ENCODE assay signal across 14 mouse cellular contexts in the genomic region with DNA sequence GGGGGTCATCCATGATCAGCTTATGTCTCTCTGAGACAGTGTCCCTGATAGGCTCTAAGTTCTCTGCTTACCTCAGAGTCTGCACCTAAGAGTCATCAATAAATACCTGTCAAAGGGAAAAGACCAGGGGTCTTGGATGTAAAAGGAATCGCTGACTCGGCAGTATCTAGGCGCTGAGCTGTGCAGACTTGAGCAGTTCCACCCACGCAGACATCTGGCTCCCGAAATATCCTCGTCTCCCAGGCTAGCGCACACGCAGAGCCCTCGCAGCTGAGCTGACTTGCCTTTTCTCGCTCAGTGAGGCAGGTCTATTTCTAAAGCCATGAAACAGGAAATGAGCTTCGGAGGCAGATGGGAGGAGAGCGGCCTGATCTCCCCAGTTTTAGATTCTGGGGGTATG.
DNase-seq lines count a peak whose midpoint lies in the region; ATAC-seq and TF ChIP-seq lines count a peak whose summit lies in the region.
"Had no signal": no experiment of that assay in that cellular context is flagged by ENCODE, and none has a peak within 500 bp of the region (broad histone marks: within the 10 kb centered on the region; RNA-seq: fewer than 3 reads in every experiment).

No protein-coding gene starts in this region.

- no peak overlapping the region for H3K4me3 ChIP-seq in forebrain, embryonic 16.5 days (replicated peaks; ENCODE audit: low read length)
- H3K4me3 ChIP-seq in forebrain, embryonic 11.5 days (ENCODE audit: low read depth, low read length), result no peak overlapping the region
- H3K4me3 ChIP-seq in lung, embryonic 14.5 days (ENCODE audit: low read depth, low read length), result no peak overlapping the region
- no peak overlapping the region for H3K4me3 ChIP-seq in lung, adult 2 months (replicated peaks; ENCODE audit: extremely low read depth, low read depth, low read length)
- H3K4me3 ChIP-seq in left cerebral cortex, adult 2 months, result no peak overlapping the region
- H3K4me3 ChIP-seq: heart, embryonic 13.5 days; megakaryocyte, embryonic 14.5 days had no signal

- H3K4me1 ChIP-seq in forebrain, embryonic 16.5 days (replicated peaks; ENCODE audit: control insufficient read depth, insufficient read depth, low read length), result no peaks in the 10 kb centered on the region
- no peaks in the 10 kb centered on the region for H3K4me1 ChIP-seq in forebrain, embryonic 11.5 days (replicated peaks; ENCODE audit: control insufficient read depth, insufficient read depth, low read length)
- H3K4me1 ChIP-seq in lung, embryonic 14.5 days (ENCODE audit: insufficient read depth), result no peaks in the 10 kb centered on the region; the same call in 1 of the 2 replicates
- H3K4me1 ChIP-seq in lung, adult 2 months (ENCODE audit: control insufficient read depth, insufficient read depth, low read length), result no peaks in the 10 kb centered on the region
- H3K4me1 ChIP-seq: megakaryocyte, embryonic 14.5 days had no signal

- H3K36me3 ChIP-seq in forebrain, embryonic 16.5 days (ENCODE audit: control insufficient read depth, insufficient read depth), result no peaks in the 10 kb centered on the region
- H3K36me3 ChIP-seq in forebrain, embryonic 11.5 days (ENCODE audit: control insufficient read depth, insufficient read depth, low read length), result no peaks in the 10 kb centered on the region
- no peaks in the 10 kb centered on the region for H3K36me3 ChIP-seq in lung, embryonic 14.5 days (ENCODE audit: insufficient read depth)
- H3K36me3 ChIP-seq: heart, embryonic 13.5 days had no signal

- 83% methylated on average over 12 of the region's 12 CpGs for WGBS in forebrain, embryonic 16.5 days
- WGBS in forebrain, embryonic 11.5 days, result 92% methylated on average over 12 of the region's 12 CpGs
- 64% methylated on average over 12 of the region's 12 CpGs for WGBS in lung, embryonic 14.5 days
- WGBS in lung, adult 2 months, result 66% methylated on average over 12 of the region's 12 CpGs

- no peaks in the 10 kb centered on the region for H3K9me3 ChIP-seq in forebrain, embryonic 16.5 days (ENCODE audit: control insufficient read depth, low read length)
- no peaks in the 10 kb centered on the region for H3K9me3 ChIP-seq in forebrain, embryonic 11.5 days (ENCODE audit: control insufficient read depth, low read length)
- H3K9me3 ChIP-seq in lung, embryonic 14.5 days (ENCODE audit: low read depth, low read length), result no peaks in the 10 kb centered on the region
- H3K9me3 ChIP-seq: heart, embryonic 13.5 days had no signal

- H3K9ac ChIP-seq in forebrain, embryonic 16.5 days (replicated peaks; ENCODE audit: low read depth, low read length), result no peak overlapping the region
- no peak overlapping the region for H3K9ac ChIP-seq in forebrain, embryonic 11.5 days (ENCODE audit: low read length)
- H3K9ac ChIP-seq in lung, embryonic 14.5 days, result no peak overlapping the region
- H3K9ac ChIP-seq: heart, embryonic 13.5 days had no signal

- intact Hi-C loops in left cerebral cortex, adult 2 months (cut with DNase I), result no loop called here

- no peak for DNase-seq in forebrain, embryonic 11.5 days (ENCODE audit: low spot score)
- peak; percentile 41 for DNase-seq in lung, embryonic 14.5 days
- DNase-seq in lung, adult 2 months, result no peak
- peak; percentile 61 to 71 for DNase-seq in left cerebral cortex, adult 2 months (ENCODE audit: extremely low spot score in 1 of 2, low spot score in 2 of 2)
- DNase-seq in right cerebral cortex, postnatal 4 days, result peak; percentile 35
- no peak for DNase-seq in lung, postnatal 36 days
- DNase-seq: B cell, adult 2 months had no signal

- H3K27me3 ChIP-seq in forebrain, embryonic 16.5 days (replicated peaks; ENCODE audit: control insufficient read depth, insufficient read depth, low read length), result no peaks in the 10 kb centered on the region
- no peaks in the 10 kb centered on the region for H3K27me3 ChIP-seq in forebrain, embryonic 11.5 days (ENCODE audit: control insufficient read depth, insufficient read depth, low read length)
- no peaks in the 10 kb centered on the region for H3K27me3 ChIP-seq in lung, embryonic 14.5 days (ENCODE audit: insufficient read depth, low read length)
- H3K27me3 ChIP-seq: Patski had no signal

- TF ChIP-seq POLR2A in lung, adult 2 months (IDR thresholded peaks at IDR 0.05; ENCODE audit: borderline replicate concordance, extremely low read depth, low read depth, low read length), result no peak

- ATAC-seq in forebrain, embryonic 16.5 days, result peak; percentile 70; the same call in 1 of the 2 replicates
- ATAC-seq in forebrain, embryonic 11.5 days (replicated peaks; ENCODE audit: low FRiP score), result no peak
- ATAC-seq in lung, embryonic 14.5 days (ENCODE audit: insufficient read depth), result no peak
- ATAC-seq in megakaryocyte, adult 5-6 weeks (ENCODE audit: poor library complexity, severe bottlenecking), result no peak
- ATAC-seq: inflammation-experienced regulatory T-cells, adult 6 months; Patski had no signal

- no peak overlapping the region for H3K4me2 ChIP-seq in forebrain, embryonic 16.5 days (ENCODE audit: low read length)
- H3K4me2 ChIP-seq in forebrain, embryonic 11.5 days (ENCODE audit: low read depth, low read length, severe bottlenecking), result no peak overlapping the region
- no peak overlapping the region for H3K4me2 ChIP-seq in lung, embryonic 14.5 days
- H3K4me2 ChIP-seq: heart, embryonic 13.5 days; liver, embryonic 11.5 days had no signal

- no peak for TF ChIP-seq CTCF in lung, embryonic 14.5 days (IDR thresholded peaks at IDR 0.05; ENCODE audit: low read depth)
- no peak for TF ChIP-seq CTCF in lung, adult 2 months (IDR thresholded peaks at IDR 0.05; ENCODE audit: insufficient read depth, low read length)
- TF ChIP-seq CTCF in left cerebral cortex, adult 2 months (IDR thresholded peaks at IDR 0.05), result no peak

- peak overlapping the region; percentile 33; the same call in 1 of the 2 replicates for H3K27ac ChIP-seq in forebrain, embryonic 16.5 days (ENCODE audit: low read length)
- H3K27ac ChIP-seq in forebrain, embryonic 11.5 days (ENCODE audit: low read depth, low read length), result no peak overlapping the region
- no peak overlapping the region for H3K27ac ChIP-seq in lung, embryonic 14.5 days (ENCODE audit: low read depth)
- H3K27ac ChIP-seq in left cerebral cortex, adult 2 months, result peak overlapping the region; percentile 44; the same call in 1 of the 2 replicates
- H3K27ac ChIP-seq: heart, embryonic 13.5 days had no signal

Comparison
In these comparisons a context has a peak if more than half of its experiments do, and no peak if none do; other contexts are left out.
1. H3K27ac ChIP-seq: peak in forebrain, embryonic 16.5 days (single experiment) and left cerebral cortex, adult 2 months (single experiment); none in forebrain, embryonic 11.5 days (single experiment) and lung, embryonic 14.5 days (single experiment).
2. DNase-seq: peak in lung, embryonic 14.5 days (single experiment), left cerebral cortex, adult 2 months (2 of 2) and right cerebral cortex, postnatal 4 days (single experiment); none in forebrain, embryonic 11.5 days (single experiment), lung, adult 2 months (single experiment) and lung, postnatal 36 days (single experiment).